Mouse (Mus musculus): ENCODE measurements at regions not wholly inside any gene's neighbourhood (a gene's known extent, or its start where the extent isn't known, plus 50 kb on each side); places are given as distances from the start of the nearest gene placed in this dataset.

DNA sequence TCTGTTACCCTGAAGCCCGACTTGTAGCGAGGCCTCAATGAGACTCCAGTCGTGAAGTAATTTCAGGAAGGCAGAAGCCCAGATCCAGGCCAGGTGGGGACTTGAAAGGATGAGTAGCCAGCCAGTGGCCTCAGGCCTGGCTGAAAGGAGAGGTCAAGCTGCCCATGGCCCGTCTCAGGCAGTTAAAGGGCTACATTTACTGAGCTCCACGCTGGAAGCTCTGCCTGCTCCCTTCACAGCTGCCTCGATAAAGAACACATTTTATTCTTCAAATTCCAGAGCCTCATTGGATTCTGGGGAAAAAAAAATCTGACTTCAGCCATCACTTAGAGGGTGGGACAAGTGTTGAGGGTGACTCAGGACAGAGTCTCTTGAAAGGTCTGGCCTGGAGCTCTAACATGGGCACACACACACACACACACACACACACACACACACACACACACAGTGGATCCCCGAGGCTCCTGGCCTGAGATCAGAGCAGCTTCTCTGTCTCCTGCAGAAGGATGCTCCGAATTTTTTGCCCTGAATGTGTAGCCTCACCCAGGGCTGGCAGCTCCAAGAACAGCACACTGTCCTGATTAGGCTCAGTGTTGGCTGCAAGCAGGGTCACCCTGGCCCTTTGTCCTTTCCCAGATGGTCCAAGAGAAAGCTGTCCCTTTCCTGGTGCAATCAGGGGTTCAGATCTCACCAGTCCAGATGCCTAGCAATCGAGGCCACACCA, 53.0 kb downstream of the Gadd45g start:
- Histone ChIP-seq H3K4me1 (ENCODE audit: control insufficient read depth, insufficient read depth, low read length) (peaks cover 15% of the 10 kb centered on the region), H3K27ac (ENCODE audit: insufficient read depth, low read depth, low read length) (no peak overlapping the region), H3K4me3 (ENCODE audit: insufficient read depth, low read depth, low read length) (no peak overlapping the region)
- TF ChIP-seq CTCF (IDR thresholded peaks at IDR 0.05; ENCODE audit: insufficient read depth, low read depth, low read length) (no peak), POLR2A (IDR thresholded peaks at IDR 0.05; ENCODE audit: insufficient read depth, low read depth, low read length) (no peak)
- 75% methylated on average over 9 of the region's 9 CpGs for WGBS

DNA sequence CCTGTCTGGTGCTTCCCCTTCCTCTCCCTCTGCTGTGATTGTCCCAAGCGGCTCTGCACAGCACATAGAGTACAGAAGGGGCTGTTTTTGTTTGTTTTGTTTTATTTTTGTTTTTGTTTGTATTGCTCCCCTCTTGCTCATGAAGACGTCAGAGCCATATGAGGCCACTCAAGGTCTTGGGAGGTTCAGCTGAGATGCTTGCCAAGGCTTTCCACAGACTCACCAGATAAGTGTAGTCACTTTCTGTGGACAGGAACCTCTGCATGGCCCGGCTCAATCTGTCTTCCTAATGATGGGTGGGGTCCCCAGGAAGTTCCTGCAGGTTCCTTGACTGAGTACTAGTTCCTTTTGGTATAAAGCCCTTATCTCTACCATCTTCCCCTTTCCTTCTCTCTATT, 53.6 kb downstream of the Gadd45g start:
- TF ChIP-seq POLR2A (IDR thresholded peaks at IDR 0.05; ENCODE audit: insufficient read depth, low read depth, low read length) (no peak), CTCF (IDR thresholded peaks at IDR 0.05; ENCODE audit: insufficient read depth, low read depth, low read length) (no peak)
- WGBS, result 87% methylated on average over 3 of the region's 3 CpGs
- no peak overlapping the region for H3K4me3 ChIP-seq (ENCODE audit: insufficient read depth, low read depth, low read length)
- H3K4me1 ChIP-seq (ENCODE audit: control insufficient read depth, insufficient read depth, low read length), result peaks cover 15% of the 10 kb centered on the region
- no peak overlapping the region for H3K27ac ChIP-seq (ENCODE audit: insufficient read depth, low read depth, low read length)

DNA sequence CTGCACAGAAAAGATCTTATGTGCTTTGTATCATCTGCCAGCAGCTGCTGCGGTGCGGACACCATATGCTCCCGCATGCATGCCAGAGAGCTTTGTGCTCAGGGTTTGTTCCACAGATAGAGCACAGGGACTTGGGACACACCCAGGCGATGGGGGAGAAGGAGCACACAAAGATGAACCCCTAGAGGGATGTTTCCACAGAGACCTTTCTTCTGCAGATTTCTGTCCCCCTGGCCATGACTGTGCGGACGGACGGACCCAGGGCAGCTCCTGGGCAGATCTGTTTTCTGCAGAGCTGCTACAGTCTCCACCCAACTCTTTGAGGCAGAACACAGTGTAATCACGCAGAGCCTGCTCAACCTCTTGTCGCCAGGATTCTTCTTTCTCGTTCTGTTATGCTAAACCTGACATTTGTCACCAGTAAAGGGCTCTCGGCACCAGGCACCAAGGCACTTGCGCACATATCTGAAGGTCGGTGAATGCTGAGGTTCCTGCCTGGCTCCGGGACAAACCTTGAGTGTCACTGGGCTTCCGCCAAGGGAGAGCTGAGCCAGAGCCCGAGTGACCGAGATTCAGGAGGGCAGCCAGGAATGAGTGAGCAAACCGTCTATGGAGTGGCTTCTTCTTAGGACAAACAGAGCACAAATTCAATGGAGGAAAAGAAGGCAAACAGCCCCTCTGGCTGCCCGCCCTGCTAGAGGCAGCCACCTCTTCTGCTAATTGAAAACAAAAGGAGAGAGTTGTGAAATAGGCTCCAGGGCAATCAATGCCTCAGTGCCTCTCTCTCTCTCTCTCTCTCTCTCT, 56.2 kb downstream of the Gadd45g start:
- Histone ChIP-seq H3K4me1 (ENCODE audit: control insufficient read depth, insufficient read depth, low read length) (peaks cover 15% of the 10 kb centered on the region), H3K27ac (ENCODE audit: insufficient read depth, low read depth, low read length) (no peak overlapping the region), H3K4me3 (ENCODE audit: insufficient read depth, low read depth, low read length) (no peak overlapping the region)
- WGBS, result 26% methylated on average over 19 of the region's 19 CpGs
- TF ChIP-seq POLR2A (IDR thresholded peaks at IDR 0.05; ENCODE audit: insufficient read depth, low read depth, low read length) (no peak), CTCF (IDR thresholded peaks at IDR 0.05; ENCODE audit: insufficient read depth, low read depth, low read length) (no peak)

DNA sequence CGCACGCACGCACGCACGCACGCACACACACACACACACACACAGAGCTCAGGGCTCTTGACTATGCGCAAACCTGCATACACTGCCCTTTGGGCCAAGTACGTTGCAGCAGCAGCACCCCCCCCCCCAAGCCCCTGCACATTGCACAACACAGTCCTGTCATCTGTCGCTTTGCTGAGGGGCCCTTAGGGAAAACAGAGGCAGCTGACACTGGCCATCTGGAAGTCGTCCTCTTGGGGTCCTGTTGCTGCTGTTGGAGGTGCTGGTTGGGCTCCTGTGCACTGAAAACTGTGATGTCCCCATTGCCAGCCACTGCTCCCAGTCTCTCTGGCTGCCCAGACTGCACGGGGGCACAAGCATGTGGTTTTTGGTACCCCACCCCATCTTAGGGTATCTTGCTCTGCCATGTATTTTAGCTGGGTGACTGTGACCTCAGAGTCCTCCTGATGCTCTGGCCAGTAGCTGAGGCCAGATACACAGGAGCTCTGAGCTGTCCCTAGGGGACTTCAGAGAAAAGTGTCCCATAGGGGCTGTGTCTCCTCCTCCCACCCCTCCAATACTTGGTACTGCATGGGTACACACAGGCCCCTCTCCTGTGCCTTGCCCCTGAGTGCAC, 57.0 kb downstream of the Gadd45g start:
- no peak overlapping the region for H3K27ac ChIP-seq (ENCODE audit: insufficient read depth, low read depth, low read length)
- H3K4me3 ChIP-seq (ENCODE audit: insufficient read depth, low read depth, low read length), result no peak overlapping the region
- WGBS, result 40% methylated on average over 11 of the region's 11 CpGs
- peaks cover 15% of the 10 kb centered on the region for H3K4me1 ChIP-seq (ENCODE audit: control insufficient read depth, insufficient read depth, low read length)
- no peak for TF ChIP-seq POLR2A (IDR thresholded peaks at IDR 0.05; ENCODE audit: insufficient read depth, low read depth, low read length)
- TF ChIP-seq CTCF (IDR thresholded peaks at IDR 0.05; ENCODE audit: insufficient read depth, low read depth, low read length), result no peak

DNA sequence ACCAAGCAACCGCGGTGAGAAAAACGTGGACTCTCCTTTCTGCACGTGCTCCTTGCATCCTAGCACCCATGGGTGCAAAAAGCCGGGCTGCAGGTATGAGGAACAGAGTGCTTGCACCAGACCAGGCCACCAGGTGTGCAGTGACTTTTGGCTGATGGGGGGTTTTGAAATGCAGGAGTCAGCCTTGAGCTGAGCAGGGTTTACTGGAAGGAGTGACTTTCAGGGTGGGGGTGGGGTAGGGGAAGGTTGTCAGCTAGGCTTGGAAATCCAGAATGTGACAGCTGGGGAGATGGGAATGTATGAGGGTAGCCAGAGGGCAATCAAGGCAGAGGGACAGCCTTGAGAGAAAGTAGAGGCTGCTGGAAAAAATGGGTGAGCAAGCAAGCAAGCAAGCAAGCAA, 58.8 kb downstream of the Gadd45g start:
- 95% methylated on average over 5 of the region's 5 CpGs for WGBS
- Histone ChIP-seq H3K4me3 (ENCODE audit: insufficient read depth, low read depth, low read length) (no peak overlapping the region), H3K4me1 (ENCODE audit: control insufficient read depth, insufficient read depth, low read length) (peaks cover 12% of the 10 kb centered on the region), H3K27ac (ENCODE audit: insufficient read depth, low read depth, low read length) (no peak overlapping the region)
- TF ChIP-seq CTCF (IDR thresholded peaks at IDR 0.05; ENCODE audit: insufficient read depth, low read depth, low read length) (no peak), POLR2A (IDR thresholded peaks at IDR 0.05; ENCODE audit: insufficient read depth, low read depth, low read length) (no peak)

DNA sequence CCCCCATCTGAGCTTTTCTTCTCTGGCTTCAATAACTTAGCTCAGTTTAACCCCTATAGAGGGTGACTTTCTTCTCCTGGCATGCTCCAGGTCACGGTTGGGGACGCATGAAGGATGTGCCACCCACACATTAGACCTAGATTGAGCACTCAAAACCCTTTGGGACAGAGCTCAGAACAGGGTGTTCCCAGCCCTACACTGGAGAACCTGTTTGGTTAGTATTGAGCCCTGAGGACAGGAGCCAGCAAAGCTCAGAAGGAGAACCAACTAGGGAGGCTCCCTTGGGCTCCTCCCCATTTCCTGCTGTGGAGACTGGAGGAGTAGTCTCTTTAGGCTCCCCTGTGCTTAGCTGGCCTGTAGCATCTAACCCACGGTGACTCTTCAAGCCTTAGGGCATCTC, 59.6 kb downstream of the Gadd45g start:
- Histone ChIP-seq H3K4me1 (ENCODE audit: control insufficient read depth, insufficient read depth, low read length) (peaks cover 12% of the 10 kb centered on the region), H3K4me3 (ENCODE audit: insufficient read depth, low read depth, low read length) (no peak overlapping the region), H3K27ac (ENCODE audit: insufficient read depth, low read depth, low read length) (no peak overlapping the region)
- WGBS, result 94% methylated on average over 3 of the region's 3 CpGs
- no peak for TF ChIP-seq CTCF (IDR thresholded peaks at IDR 0.05; ENCODE audit: insufficient read depth, low read depth, low read length)
- TF ChIP-seq POLR2A (IDR thresholded peaks at IDR 0.05; ENCODE audit: insufficient read depth, low read depth, low read length), result no peak

DNA sequence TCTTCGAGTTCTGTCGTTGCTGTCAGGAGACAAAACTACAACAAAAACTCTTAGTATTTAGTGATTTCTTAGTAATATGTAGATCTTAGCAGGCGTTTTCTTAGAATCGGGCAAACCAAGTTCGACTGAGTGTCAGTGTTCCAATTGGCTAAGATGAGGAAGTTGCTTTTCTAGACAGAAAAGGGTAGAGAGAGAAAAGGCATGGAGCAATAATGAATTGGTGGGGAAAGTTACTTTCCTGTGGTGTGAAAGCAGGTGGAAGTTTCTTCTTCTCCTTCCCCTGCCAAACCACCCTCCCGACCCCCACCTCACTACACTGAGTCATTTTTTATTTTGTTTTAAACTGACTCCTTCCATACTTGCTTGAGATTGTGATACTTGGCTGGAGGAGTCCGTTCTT, 62.0 kb downstream of the Gadd45g start:
- H3K4me3 ChIP-seq (ENCODE audit: insufficient read depth, low read depth, low read length), result no peak overlapping the region
- 82% methylated on average over 7 of the region's 7 CpGs for WGBS
- TF ChIP-seq CTCF (IDR thresholded peaks at IDR 0.05; ENCODE audit: insufficient read depth, low read depth, low read length) (no peak), POLR2A (IDR thresholded peaks at IDR 0.05; ENCODE audit: insufficient read depth, low read depth, low read length) (no peak)
- no peak overlapping the region for H3K27ac ChIP-seq (ENCODE audit: insufficient read depth, low read depth, low read length)
- H3K4me1 ChIP-seq (ENCODE audit: control insufficient read depth, insufficient read depth, low read length), result no peaks in the 10 kb centered on the region

DNA sequence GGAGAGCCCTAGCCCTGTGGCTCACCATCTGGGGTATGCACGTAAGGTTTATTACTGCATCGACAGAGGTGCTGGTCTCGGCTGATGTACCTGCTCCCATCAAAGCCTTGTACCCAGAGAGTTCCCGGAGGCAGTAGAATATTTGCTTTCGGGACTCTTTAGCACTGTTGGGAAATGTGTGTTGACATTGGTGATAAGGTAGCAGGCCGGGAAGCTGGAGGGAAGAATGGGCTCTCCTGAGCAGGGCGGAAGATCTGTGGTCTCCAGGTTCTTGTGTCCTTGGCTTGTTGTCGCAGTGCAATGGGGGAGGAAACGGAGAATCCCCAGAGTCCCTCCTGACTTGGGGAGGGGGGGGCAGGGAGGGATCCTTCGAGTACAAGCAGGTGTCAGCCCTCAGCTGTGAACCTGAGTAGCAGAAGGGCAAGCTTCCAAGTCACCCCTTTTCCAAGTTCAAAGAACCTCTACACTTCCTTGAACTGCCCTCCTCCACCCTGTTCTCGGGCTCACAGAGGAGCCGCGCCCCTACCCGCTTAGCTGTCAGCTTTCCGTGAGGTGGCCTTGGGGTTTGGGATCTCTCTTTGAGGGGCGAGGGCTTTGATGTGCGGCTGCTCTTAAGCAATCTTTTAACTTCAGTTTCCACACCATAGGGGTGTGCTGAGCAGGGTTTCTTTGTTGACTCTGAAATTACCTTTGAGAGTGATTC, 65.0 kb downstream of the Gadd45g start:
- 82% methylated on average over 17 of the region's 17 CpGs for WGBS
- Histone ChIP-seq H3K4me1 (ENCODE audit: control insufficient read depth, insufficient read depth, low read length) (no peaks in the 10 kb centered on the region), H3K27ac (ENCODE audit: insufficient read depth, low read depth, low read length) (no peak overlapping the region), H3K4me3 (ENCODE audit: insufficient read depth, low read depth, low read length) (no peak overlapping the region)
- no peak for TF ChIP-seq CTCF (IDR thresholded peaks at IDR 0.05; ENCODE audit: insufficient read depth, low read depth, low read length)
- no peak for TF ChIP-seq POLR2A (IDR thresholded peaks at IDR 0.05; ENCODE audit: insufficient read depth, low read depth, low read length)

Data from olfactory bulb, adult 2 months (tissue).